Mouse (Mus musculus): ENCODE measurements at regions not wholly inside any gene's neighbourhood (a gene's known extent, or its start where the extent isn't known, plus 50 kb on each side); places are given as distances from the start of the nearest gene placed in this dataset.

GRCm38 (mm10) chr5:82472146-82472545 is 882.8 kb downstream of the Tecrl start:
- in situ Hi-C loops (cut with MboI, MseI): no loop called here

DNA sequence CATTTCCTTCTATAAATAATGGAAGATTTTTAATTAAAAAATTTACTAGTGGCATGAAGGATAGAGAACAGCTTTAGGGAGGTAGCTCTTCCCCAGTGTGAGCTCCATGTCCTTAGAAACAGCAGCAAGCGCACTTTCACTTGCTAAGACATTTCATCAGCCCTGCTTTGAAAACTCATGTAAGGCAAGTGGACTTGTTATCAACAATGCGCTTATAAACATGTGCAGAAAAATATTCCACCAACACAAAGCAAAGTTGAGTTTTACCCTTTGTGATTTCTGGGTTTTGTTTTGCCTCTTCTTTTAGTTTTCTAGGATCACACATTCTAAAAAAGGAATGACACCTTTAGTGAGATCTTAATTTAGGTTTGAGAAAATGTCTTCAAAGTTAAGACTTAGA is 890.7 kb downstream of the Tecrl start:
- in situ Hi-C loops (cut with MboI, MseI): no loop called here

DNA sequence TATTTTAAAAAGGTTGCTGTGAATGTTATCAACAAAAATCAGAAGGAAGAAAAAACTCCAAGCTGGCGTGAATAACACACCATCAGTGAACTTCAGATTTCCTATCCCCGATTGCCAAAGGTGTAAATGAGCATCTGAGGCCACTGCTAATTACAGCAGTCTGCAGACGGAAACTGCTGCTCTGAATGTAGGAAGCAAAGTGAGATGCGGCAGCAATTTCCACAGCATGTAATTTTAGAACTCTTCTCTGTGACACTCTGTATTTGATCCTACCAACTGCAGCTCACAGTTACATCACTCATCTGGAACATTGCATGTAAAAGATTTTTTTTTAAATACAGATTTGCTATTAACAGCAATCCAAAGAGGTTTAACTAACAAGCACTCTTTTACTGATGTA is 913.7 kb downstream of the Tecrl start:
- in situ Hi-C loops (cut with MboI, MseI): no loop called here

- in situ Hi-C loops (cut with MboI, MseI): no loop called here
Observed at GRCm38 (mm10) chr5:82440126-82440525, 914.9 kb downstream of the Tecrl start.

DNA sequence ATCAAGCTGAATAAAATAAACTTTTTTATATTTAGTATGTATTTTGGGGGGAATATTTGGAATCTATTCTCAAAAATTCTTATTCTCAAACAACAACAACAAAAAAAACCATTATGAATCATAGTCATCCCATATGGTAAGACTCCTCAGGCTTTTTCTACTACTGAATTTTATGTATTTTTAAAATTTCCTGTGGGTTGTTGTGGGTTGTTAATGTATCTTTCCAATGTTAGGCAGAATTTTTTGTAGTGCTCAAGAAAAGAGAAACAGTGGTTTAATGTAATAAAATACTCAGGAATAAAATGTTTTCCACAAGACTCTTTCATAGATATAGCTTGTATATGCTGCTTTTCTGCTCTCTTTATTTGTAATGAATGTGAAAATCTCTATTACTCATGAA is 934.6 kb downstream of the Tecrl start:
- in situ Hi-C loops (cut with MboI, MseI): loop anchor here in 1 of 2 experiments (10.0 kb wide), 1 partner anchor 1054 kb away; no protein-coding TSS in a partner anchor

DNA sequence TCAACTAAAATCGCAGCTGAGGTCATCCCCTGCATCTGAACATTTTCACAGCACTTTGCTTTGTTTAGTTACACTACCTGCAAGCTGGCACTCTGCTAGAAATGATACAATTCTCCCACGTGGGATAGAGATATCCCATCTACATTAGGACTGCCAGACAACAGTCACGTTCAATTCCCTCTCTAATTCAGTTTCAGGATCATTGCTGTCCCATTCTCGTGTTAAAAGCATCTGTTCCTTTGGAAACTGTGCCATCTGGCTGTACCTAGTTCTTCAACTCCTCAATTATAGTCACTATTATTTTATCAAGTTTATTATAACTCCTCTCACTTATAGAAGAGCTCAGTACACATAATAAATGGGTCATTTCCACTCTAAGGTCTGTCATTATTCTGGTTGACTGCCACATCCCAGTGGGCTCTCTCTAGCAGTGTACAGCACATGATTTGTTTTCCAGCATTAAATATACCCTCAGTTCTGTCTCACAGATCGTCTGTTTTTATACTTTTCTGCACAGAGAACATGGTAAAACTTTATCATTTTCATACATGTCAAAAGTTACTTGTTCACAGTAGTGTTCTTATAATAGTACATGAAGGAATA is 958.3 kb downstream of the Tecrl start:
- in situ Hi-C loops (cut with MboI, MseI): no loop called here

GRCm38 (mm10) chr5:82361624-82362023 is 993.4 kb downstream of the Tecrl start:
- in situ Hi-C loops (cut with MboI, MseI): no loop called here

- in situ Hi-C loops (cut with MboI, MseI): no loop called here
Observed at GRCm38 (mm10) chr5:82356336-82356735, 998.7 kb downstream of the Tecrl start.

GRCm38 (mm10) chr5:82351089-82351488 is 1003.9 kb downstream of the Tecrl start:
- in situ Hi-C loops (cut with MboI, MseI): no loop called here

- in situ Hi-C loops (cut with MboI, MseI): no loop called here
Observed at GRCm38 (mm10) chr5:82346672-82347071, 1008.3 kb downstream of the Tecrl start.

GRCm38 (mm10) chr5:82324354-82324753 is 1030.6 kb downstream of the Tecrl start:
- in situ Hi-C loops (cut with MboI, MseI): no loop called here

- in situ Hi-C loops (cut with MboI, MseI): no loop called here
Observed at GRCm38 (mm10) chr5:82319709-82320333, 1035.2 kb downstream of the Tecrl start.

- in situ Hi-C loops (cut with MboI, MseI): no loop called here
Observed at GRCm38 (mm10) chr5:82312054-82312453, 1042.9 kb downstream of the Tecrl start.

- in situ Hi-C loops (cut with MboI, MseI): no loop called here
Observed at GRCm38 (mm10) chr5:82288069-82288845, 1066.7 kb downstream of the Tecrl start.

DNA sequence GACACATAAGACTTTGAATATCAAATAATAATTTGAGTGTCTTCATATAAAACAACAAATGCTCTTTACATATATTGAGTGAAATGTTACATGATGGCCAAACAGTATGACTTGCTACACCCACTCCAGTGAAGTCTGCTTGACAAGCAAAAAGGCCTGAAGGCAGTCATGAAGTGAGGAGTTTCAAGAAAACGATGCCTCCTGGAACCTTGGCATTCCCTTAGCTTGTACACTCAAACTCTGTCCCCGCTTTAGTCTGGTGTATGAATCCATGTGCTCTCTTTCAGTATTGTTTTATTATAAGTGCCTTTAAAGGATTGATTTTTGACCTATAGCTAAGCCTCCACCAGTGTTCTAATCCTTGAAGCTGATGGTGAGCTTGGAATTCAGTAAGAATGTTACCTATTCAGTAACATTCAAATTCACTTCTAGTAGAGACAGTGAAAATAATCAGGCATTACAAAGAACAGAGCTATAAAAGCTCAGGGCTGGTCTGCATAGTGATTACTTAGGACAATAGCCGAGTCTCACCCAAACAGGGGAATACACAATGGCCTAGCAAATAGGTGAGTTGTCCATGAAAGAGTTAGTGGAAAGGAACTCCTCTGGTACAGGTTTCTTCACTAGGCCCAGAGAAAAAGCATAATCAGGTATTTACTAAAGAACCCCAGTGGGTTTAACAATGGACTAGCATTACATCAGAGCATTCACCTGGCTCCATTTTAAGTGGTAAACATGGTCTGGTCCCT is 1101.5 kb downstream of the Tecrl start:
- in situ Hi-C loops (cut with MboI, MseI): no loop called here

- in situ Hi-C loops (cut with MboI, MseI): no loop called here
Observed at GRCm38 (mm10) chr5:82226329-82226728, 1128.7 kb downstream of the Tecrl start.

- in situ Hi-C loops (cut with MboI, MseI): no loop called here
Observed at GRCm38 (mm10) chr5:82223622-82224021, 1131.4 kb downstream of the Tecrl start.

- in situ Hi-C loops (cut with MboI, MseI): no loop called here
Observed at GRCm38 (mm10) chr5:82203606-82204005, 1151.4 kb downstream of the Tecrl start.

Measured in T-helper 17 cell (primary cell).